Mouse (Mus musculus): ENCODE measurements around the gene Itpkb.
"Not testable (repeated sequence)": the region's sequence is repeated elsewhere in the genome, so short reads cannot be mapped to it uniquely, and the experiment has no call there.

Itpkb gene

GRCm38 (mm10) chr1:180368112-180368511 lies 37.8 kb downstream of the Itpkb start:
- peak; percentile 17 for DNase-seq (ENCODE audit: low read depth, low spot score)

- no peak for DNase-seq (ENCODE audit: low read depth, low spot score)
Measured at GRCm38 (mm10) chr1:180368646-180369045, 38.4 kb downstream of the Itpkb start.

GRCm38 (mm10) chr1:180370858-180371652 lies 40.8 kb downstream of the Itpkb start:
- DNase-seq (ENCODE audit: low read depth, low spot score) = no peak

- not testable (repeated sequence) for DNase-seq (ENCODE audit: low read depth, low spot score)
Measured at GRCm38 (mm10) chr1:180372258-180372657, 42.0 kb downstream of the Itpkb start.

GRCm38 (mm10) chr1:180376598-180376997 lies 46.3 kb downstream of the Itpkb start:
- no peak for DNase-seq (ENCODE audit: low read depth, low spot score)

- no peak for DNase-seq (ENCODE audit: low read depth, low spot score)
Measured at GRCm38 (mm10) chr1:180379559-180379958, 49.3 kb downstream of the Itpkb start.

- no peak for DNase-seq (ENCODE audit: low read depth, low spot score)
Measured at GRCm38 (mm10) chr1:180382358-180382757, 52.1 kb downstream of the Itpkb start.

GRCm38 (mm10) chr1:180383884-180384283 lies 53.6 kb downstream of the Itpkb start:
- DNase-seq (ENCODE audit: low read depth, low spot score) = no peak

GRCm38 (mm10) chr1:180384486-180384885 lies 54.2 kb downstream of the Itpkb start:
- peak; percentile 76 for DNase-seq (ENCODE audit: low read depth, low spot score)

GRCm38 (mm10) chr1:180385308-180385707 lies 55.0 kb downstream of the Itpkb start:
- no peak for DNase-seq (ENCODE audit: low read depth, low spot score)

GRCm38 (mm10) chr1:180386951-180387749 lies 56.9 kb downstream of the Itpkb start:
- DNase-seq (ENCODE audit: low read depth, low spot score) = peak; percentile 99

GRCm38 (mm10) chr1:180387750-180388480 lies 57.6 kb downstream of the Itpkb start:
- DNase-seq (ENCODE audit: low read depth, low spot score) = no peak

- DNase-seq (ENCODE audit: low read depth, low spot score) = no peak
Measured at GRCm38 (mm10) chr1:180388481-180388880, 58.2 kb downstream of the Itpkb start.

GRCm38 (mm10) chr1:180389213-180389760 lies 59.0 kb downstream of the Itpkb start:
- DNase-seq (ENCODE audit: low read depth, low spot score) = not testable (repeated sequence)

- DNase-seq (ENCODE audit: low read depth, low spot score) = peak; percentile 69
Measured at GRCm38 (mm10) chr1:180390321-180390731, 60.0 kb downstream of the Itpkb start.

- no peak for DNase-seq (ENCODE audit: low read depth, low spot score)
Measured at GRCm38 (mm10) chr1:180390746-180391574, 60.7 kb downstream of the Itpkb start.

- no peak for DNase-seq (ENCODE audit: low read depth, low spot score)
Measured at GRCm38 (mm10) chr1:180391575-180391945, 61.3 kb downstream of the Itpkb start.

GRCm38 (mm10) chr1:180392137-180392798 lies 62.0 kb downstream of the Itpkb start:
- DNase-seq (ENCODE audit: low read depth, low spot score) = no peak

- peak; percentile 48 for DNase-seq (ENCODE audit: low read depth, low spot score)
Measured at GRCm38 (mm10) chr1:180393017-180393797, 62.9 kb downstream of the Itpkb start.

Data from brain, adult 2 months (tissue).